Mouse (Mus musculus): ENCODE results near the gene Asna1. TPM values are rescaled to one million over a fixed set of nuclear protein-coding genes. Genes with fewer than 3 reads are reported as not detected.

The Asna1 gene
- 18.6 and 31.0 TPM in 2 replicates for polyA plus RNA-seq (2012)

DNA sequence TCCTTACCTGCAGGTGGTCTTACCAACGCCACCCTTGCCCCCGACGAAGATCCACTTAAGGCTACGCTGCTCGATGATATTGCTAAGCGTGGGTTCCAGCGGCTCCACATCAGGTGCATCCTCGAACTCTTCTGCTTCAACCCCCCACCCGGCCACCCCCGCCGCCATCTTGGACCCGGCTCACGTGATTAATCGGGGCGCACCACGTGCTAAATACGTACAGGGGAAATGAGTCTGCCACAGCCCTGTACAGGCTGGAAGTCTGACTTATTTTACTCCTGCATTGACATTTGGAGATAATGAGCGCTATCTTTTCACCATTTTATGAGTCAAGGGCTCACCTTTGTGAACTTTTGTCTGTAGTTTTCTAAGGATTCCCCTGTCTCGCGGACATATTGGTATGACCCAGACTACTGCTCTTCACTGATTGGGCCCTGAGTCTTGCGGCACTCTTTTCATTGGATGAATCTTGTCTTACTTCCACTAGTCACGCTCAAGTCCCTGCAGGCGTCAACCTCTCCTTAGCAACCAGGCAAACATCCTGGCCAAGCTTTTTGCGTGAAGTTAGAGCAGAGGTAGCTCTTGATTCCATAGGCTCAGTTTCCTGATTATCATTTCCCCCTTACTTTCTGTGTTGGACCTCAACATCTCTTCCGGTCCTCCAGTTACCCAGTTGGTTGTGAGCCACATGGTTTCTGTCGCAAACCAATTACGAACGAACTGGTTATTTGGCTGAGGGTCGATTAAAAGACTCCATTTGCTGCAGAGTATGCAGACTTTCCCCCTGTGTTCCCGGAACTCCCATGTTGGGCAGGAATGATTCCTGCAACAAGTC, at the start of gene Asna1:
Asna1 (minus strand) TSS at position 184 of the 835 bp plus-strand sequence.
- peak within 1 kb of the TSS; percentile 99 for H3K4me3 ChIP-seq (replicated peaks)
- no peaks in the 10 kb centered on the region for H3K27me3 ChIP-seq (ENCODE audit: control insufficient read depth)
- no peaks in the 10 kb centered on the region for H3K9me3 ChIP-seq (ENCODE audit: control insufficient read depth, low read length)
- peaks cover 54% of the 10 kb centered on the region for H3K4me1 ChIP-seq (ENCODE audit: control insufficient read depth)
- H3K36me3 ChIP-seq (ENCODE audit: control insufficient read depth): peaks cover 61% of the 10 kb centered on the region
- no peak for TF ChIP-seq TAL1 (IDR thresholded peaks at IDR 0.05; ENCODE audit: low read length)
- no peak for TF ChIP-seq GATA1 (IDR thresholded peaks at IDR 0.05; ENCODE audit: low read length)

DNA sequence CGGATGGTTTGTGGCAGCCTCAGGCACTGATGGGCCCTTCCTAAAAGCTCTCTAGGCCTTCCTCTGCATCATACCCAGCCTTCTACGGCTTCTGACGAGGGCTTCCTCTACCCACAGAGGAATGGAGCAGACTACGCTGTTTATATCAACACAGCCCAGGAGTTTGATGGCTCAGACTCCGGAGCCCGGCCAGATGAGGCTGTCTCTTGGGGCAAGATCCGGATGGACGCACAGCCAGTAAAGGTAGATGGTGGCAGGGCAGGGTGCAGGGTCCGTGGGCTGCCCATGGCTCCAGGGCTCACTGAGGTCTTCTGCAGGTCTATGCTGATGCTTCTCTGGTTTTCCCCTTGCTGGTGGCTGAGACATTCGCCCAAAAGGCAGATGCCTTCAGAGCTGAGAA, 49.5 kb upstream of the Asna1 start:
- H3K36me3 ChIP-seq (ENCODE audit: control insufficient read depth): peaks cover 63% of the 10 kb centered on the region
- H3K4me1 ChIP-seq (ENCODE audit: control insufficient read depth): peaks cover 70% of the 10 kb centered on the region

DNA sequence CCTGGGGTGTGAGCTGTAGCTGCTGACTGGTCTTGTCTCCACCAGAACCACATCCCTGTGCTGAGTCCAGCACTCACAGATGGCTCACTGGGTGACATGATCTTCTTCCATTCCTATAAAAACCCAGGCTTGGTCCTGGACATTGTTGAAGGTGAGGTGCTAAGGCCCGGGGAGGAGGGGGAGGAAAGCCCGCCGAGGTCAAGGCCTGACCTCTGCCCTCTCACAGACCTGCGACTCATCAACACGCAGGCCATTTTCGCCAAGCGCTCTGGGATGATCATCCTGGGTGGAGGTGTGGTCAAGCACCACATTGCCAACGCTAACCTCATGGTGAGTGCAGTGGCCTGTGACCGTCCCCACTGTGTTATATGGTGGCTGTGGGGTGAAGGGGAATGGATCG, 49.1 kb upstream of the Asna1 start:
- Histone ChIP-seq H3K4me3 (replicated peaks) (no peak overlapping the region), H3K4me1 (ENCODE audit: control insufficient read depth) (peaks cover 66% of the 10 kb centered on the region), H3K9me3 (ENCODE audit: control insufficient read depth, low read length) (no peaks in the 10 kb centered on the region), H3K36me3 (ENCODE audit: control insufficient read depth) (peaks cover 59% of the 10 kb centered on the region), H3K27me3 (ENCODE audit: control insufficient read depth) (no peaks in the 10 kb centered on the region)
- TF ChIP-seq TAL1 (IDR thresholded peaks at IDR 0.05; ENCODE audit: low read length) (no peak), GATA1 (IDR thresholded peaks at IDR 0.05; ENCODE audit: low read length) (no peak)

More for the DNA sequence above, 49.5 kb upstream of the Asna1 start:
- H3K27me3 ChIP-seq (ENCODE audit: control insufficient read depth): no peaks in the 10 kb centered on the region
- TF ChIP-seq GATA1 (IDR thresholded peaks at IDR 0.05; ENCODE audit: low read length) (no peak), TAL1 (IDR thresholded peaks at IDR 0.05; ENCODE audit: low read length) (no peak)
- H3K4me3 ChIP-seq (replicated peaks): no peak overlapping the region
- no peaks in the 10 kb centered on the region for H3K9me3 ChIP-seq (ENCODE audit: control insufficient read depth, low read length)

DNA sequence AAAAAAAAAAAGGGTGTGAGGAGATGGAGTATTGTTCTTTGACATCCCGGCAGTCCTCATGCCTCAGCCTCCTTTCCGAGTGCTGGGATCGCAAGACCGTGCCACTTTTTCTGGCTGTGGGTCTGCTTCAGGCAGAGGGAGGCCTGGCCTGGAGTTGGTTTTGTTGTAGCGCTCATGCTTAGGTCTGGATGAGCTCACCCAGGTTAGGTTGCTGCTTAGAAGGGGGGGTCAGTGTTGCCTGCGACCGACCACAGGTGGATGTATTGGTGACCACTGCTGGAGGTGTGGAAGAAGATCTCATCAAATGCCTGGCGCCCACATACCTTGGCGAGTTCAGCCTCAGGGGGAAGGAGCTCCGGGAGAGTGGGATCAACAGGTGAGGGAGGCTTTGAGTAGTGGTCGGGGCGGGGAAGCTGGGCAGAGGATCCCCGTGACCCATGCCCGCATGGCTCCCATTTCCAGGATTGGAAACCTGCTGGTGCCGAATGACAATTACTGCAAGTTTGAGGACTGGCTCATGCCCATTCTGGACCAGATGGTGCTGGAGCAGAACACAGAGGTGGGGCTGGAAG, 48.0 kb upstream of the Asna1 start:
- peaks cover 59% of the 10 kb centered on the region for H3K4me1 ChIP-seq (ENCODE audit: control insufficient read depth)
- no peaks in the 10 kb centered on the region for H3K27me3 ChIP-seq (ENCODE audit: control insufficient read depth)
- H3K4me3 ChIP-seq (replicated peaks): peak overlapping the region; percentile 2
- TF ChIP-seq GATA1 (IDR thresholded peaks at IDR 0.05; ENCODE audit: low read length) (no peak), TAL1 (IDR thresholded peaks at IDR 0.05; ENCODE audit: low read length) (no peak)
- no peaks in the 10 kb centered on the region for H3K9me3 ChIP-seq (ENCODE audit: control insufficient read depth, low read length)
- peaks cover 49% of the 10 kb centered on the region for H3K36me3 ChIP-seq (ENCODE audit: control insufficient read depth)

DNA sequence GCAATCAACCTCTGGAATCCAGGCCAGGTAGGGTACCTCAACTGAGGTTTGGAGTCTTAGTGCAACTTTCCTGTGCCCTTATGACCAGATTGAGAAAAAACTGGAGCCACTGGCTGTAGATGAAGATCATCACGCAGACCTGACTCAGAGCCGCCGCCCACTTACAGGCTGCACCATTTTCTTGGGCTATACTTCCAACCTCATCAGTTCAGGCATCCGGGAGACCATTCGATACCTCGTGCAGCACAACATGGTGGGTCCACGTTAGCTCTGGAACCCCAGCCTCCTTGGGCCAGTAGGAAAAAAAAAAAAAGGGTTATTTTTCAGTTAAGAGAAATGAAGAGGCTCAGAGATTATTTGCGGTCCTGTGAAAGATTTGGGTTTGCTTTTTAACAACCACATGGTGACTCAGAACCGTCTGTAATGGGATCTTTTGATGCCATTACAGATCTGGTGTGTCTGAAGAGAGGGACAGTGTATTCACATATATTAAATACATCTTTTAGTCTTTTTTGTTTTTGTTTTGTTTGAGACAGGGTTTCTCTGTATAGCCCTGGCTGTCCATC, 47.4 kb upstream of the Asna1 start:
- H3K36me3 ChIP-seq (ENCODE audit: control insufficient read depth): peaks cover 46% of the 10 kb centered on the region
- TF ChIP-seq TAL1 (IDR thresholded peaks at IDR 0.05; ENCODE audit: low read length): no peak
- no peak for TF ChIP-seq GATA1 (IDR thresholded peaks at IDR 0.05; ENCODE audit: low read length)
- peaks cover 59% of the 10 kb centered on the region for H3K4me1 ChIP-seq (ENCODE audit: control insufficient read depth)

DNA sequence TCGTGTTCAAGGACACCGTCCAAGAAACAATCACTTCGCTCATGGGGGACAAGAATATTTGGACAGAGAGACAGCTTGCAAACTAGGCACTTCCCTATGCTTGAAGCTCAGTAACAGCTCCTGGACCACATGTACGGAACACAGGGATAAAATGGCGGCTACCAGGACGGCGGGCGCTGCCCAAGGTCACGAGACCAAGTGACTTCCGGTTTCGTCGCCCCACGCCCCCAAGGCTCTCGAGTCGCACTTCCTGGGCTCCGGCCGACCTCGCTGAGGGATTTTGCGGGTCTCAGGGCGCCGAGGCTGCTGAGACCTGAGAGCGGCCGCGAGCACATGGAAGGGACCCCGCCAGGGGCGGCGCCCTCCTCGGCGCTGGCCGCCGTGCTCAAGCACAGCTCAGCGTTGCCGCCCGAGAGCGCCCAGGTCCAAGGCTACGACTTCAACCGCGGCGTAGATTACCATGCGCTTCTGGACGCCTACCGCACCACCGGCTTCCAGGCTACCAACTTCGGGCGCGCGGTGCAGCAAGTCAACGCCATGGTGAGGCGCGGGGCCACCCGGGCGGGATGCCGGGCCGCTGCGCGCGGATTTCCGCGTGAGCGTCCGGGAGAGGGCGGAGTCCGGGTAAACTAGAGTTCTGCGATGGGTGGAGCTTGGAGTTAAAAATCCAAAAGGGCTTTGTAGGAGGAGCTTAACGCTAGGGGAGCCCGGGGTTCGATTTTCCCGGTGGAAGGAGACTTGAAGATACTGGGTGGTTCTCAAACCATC, 46.6 kb upstream of the Asna1 start, which contains the start of gene Dhps:
Dhps (plus strand) TSS at position 244 of the 768 bp plus-strand sequence.
- H3K4me1 ChIP-seq (ENCODE audit: control insufficient read depth): peaks cover 55% of the 10 kb centered on the region

More for the DNA sequence above, 47.4 kb upstream of the Asna1 start:
- Histone ChIP-seq H3K9me3 (ENCODE audit: control insufficient read depth, low read length) (no peaks in the 10 kb centered on the region), H3K27me3 (ENCODE audit: control insufficient read depth) (no peaks in the 10 kb centered on the region), H3K4me3 (replicated peaks) (peak overlapping the region; percentile 80)

DNA sequence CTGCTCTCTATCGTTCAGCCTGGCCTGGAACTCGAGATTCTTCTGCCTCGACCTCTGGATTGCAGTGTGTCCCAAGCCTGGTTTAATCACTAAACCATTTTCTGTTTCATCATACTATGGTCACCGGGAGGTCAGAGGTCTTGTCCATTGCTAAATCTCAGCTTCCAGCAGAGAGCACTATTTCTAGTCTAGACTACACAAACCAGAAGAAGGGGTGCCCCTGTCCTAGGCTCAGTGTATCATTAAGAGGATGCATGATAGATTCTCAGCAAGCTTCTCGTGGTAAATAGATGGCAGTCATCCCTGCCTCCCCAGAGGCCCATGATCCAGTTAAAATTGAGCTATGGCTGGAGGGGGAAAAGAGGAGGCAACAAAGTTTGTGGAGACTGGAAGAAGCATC, 46.0 kb upstream of the Asna1 start:
- Histone ChIP-seq H3K36me3 (ENCODE audit: control insufficient read depth) (peaks cover 45% of the 10 kb centered on the region), H3K9me3 (ENCODE audit: control insufficient read depth, low read length) (no peaks in the 10 kb centered on the region), H3K4me1 (ENCODE audit: control insufficient read depth) (peaks cover 49% of the 10 kb centered on the region), H3K27me3 (ENCODE audit: control insufficient read depth) (no peaks in the 10 kb centered on the region), H3K4me3 (replicated peaks) (peak overlapping the region; percentile 80)
- TF ChIP-seq TAL1 (IDR thresholded peaks at IDR 0.05; ENCODE audit: low read length) (no peak), GATA1 (IDR thresholded peaks at IDR 0.05; ENCODE audit: low read length) (no peak)

More for the DNA sequence above, 46.6 kb upstream of the Asna1 start, which contains the start of gene Dhps:
- peak within 1 kb of the TSS; percentile 80 for H3K4me3 ChIP-seq (replicated peaks)
- H3K36me3 ChIP-seq (ENCODE audit: control insufficient read depth): peaks cover 47% of the 10 kb centered on the region
- no peaks in the 10 kb centered on the region for H3K9me3 ChIP-seq (ENCODE audit: control insufficient read depth, low read length)
- no peaks in the 10 kb centered on the region for H3K27me3 ChIP-seq (ENCODE audit: control insufficient read depth)
- TF ChIP-seq TAL1 (IDR thresholded peaks at IDR 0.05; ENCODE audit: low read length) (no peak), GATA1 (IDR thresholded peaks at IDR 0.05; ENCODE audit: low read length) (no peak)

DNA sequence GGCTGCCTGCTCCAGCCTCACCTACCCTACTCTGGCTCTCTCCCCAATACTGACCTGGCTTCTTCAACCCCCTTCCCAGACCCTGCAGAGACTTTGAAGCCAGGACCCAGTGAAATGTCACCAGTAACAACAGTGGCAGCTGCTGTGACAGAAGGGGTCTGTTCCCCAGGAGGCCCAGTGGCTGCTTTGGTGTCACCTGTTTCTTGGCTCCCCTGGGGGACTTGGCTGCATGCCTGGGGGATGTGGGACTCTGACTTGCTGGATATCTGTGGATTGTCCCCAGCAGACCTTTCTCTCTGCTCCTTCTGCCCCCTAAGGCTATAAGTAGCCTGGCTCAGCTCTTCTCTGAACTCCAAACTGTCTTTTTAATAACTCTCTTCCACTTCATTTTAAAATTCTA, 42.9 kb upstream of the Asna1 start, which contains the start of gene Gm5741:
Gm5741 (minus strand) TSS at position 1 of the 400 bp plus-strand sequence.
- Histone ChIP-seq H3K4me1 (ENCODE audit: control insufficient read depth) (peaks cover 19% of the 10 kb centered on the region), H3K36me3 (ENCODE audit: control insufficient read depth) (peaks cover 19% of the 10 kb centered on the region), H3K4me3 (replicated peaks) (no peak within 1 kb of the TSS), H3K27me3 (ENCODE audit: control insufficient read depth) (no peaks in the 10 kb centered on the region), H3K9me3 (ENCODE audit: control insufficient read depth, low read length) (no peaks in the 10 kb centered on the region)
- no peak for TF ChIP-seq TAL1 (IDR thresholded peaks at IDR 0.05; ENCODE audit: low read length)
- TF ChIP-seq GATA1 (IDR thresholded peaks at IDR 0.05; ENCODE audit: low read length): no peak
